11 mouse cellular contexts compared by ENCODE assay signal in the genomic region with DNA sequence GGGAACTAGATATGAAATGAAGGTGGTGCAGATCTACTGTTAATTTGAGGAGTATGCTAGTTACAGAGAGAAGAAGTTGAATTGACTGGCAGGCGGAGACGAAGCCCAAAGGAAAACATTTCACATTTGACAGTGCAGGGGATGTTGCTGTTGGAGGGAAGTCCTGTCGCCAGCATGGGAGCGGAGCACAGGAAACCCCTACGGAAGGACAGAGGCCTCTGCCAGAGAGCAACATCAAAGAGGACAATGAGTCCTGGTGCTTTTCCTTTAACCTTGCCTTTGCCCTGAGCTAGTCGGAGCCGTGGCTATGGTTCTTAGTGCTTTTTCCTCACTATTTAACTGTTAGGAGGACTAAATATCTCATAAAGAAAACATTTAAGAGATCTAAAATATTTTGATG. TPM values are rescaled to one million over a fixed set of nuclear protein-coding genes. Genes with fewer than 3 reads are reported as not detected.
DNase-seq lines count a peak whose midpoint lies in the region; TF ChIP-seq lines count a peak whose summit lies in the region.
"Had no signal": no experiment of that assay in that cellular context is flagged by ENCODE, and none has a peak within 500 bp of the region (broad histone marks: within the 10 kb centered on the region; RNA-seq: fewer than 3 reads in every experiment).

No protein-coding gene starts in this region.

- H3K36me3 ChIP-seq in heart, embryonic 10.5 days, result peaks cover 3% of the 10 kb centered on the region; the same call in 1 of the 2 replicates
- H3K36me3 ChIP-seq in kidney, adult 2 months (ENCODE audit: control insufficient read depth, insufficient read depth, low read length), result no peaks in the 10 kb centered on the region

- no peak for TF ChIP-seq CTCF in kidney, adult 2 months (conservative IDR thresholded peaks at IDR 0.05; ENCODE audit: insufficient read depth, insufficient read length, low read depth, low read length)
- TF ChIP-seq CTCF in lung, adult 2 months (IDR thresholded peaks at IDR 0.05; ENCODE audit: insufficient read depth, low read length), result no peak

- WGBS in heart, embryonic 10.5 days, result 44% methylated on average over 7 of the region's 7 CpGs
- 61% methylated on average over 7 of the region's 7 CpGs for WGBS in kidney, adult 2 months
- WGBS in lung, adult 2 months, result 42% methylated on average over 7 of the region's 7 CpGs

- H3K4me1 ChIP-seq in heart, embryonic 10.5 days, result no peaks in the 10 kb centered on the region; the same call in 1 of the 2 replicates
- H3K4me1 ChIP-seq in kidney, adult 2 months (ENCODE audit: control insufficient read depth, insufficient read depth, low read length), result no peaks in the 10 kb centered on the region
- H3K4me1 ChIP-seq in lung, adult 2 months (ENCODE audit: control insufficient read depth, insufficient read depth, low read length), result no peaks in the 10 kb centered on the region
- H3K4me1 ChIP-seq: limb, embryonic 13.5 days had no signal

- DNase-seq in heart, adult 18-20 months, result peak; percentile 5 to 37
- DNase-seq in heart, embryonic 10.5 days (ENCODE audit: low spot score), result no peak
- DNase-seq in adrenal gland, adult 8-10 months, result peak; percentile 12
- DNase-seq in kidney, adult 2 months, result peak; percentile 78
- DNase-seq in lung, adult 2 months, result peak; percentile 6
- no peak for DNase-seq in B cell, adult 2 months
- no peak for DNase-seq in frontal cortex, adult 2 months (ENCODE audit: extremely low spot score in 1 of 2, low spot score in 1 of 2)
- DNase-seq in spleen, postnatal 36 days (ENCODE audit: low spot score in 2 of 2), result no peak

- no peak overlapping the region for H3K27ac ChIP-seq in heart, embryonic 10.5 days
- peak overlapping the region; percentile 70; the same call in 1 of the 2 replicates for H3K27ac ChIP-seq in kidney, adult 2 months (ENCODE audit: insufficient read depth, low read depth, low read length)
- H3K27ac ChIP-seq: limb, embryonic 13.5 days had no signal

- H3K9me3 ChIP-seq in heart, embryonic 10.5 days, result no peaks in the 10 kb centered on the region
- H3K9me3 ChIP-seq: limb, embryonic 13.5 days had no signal

- H3K27me3 ChIP-seq in heart, embryonic 10.5 days (ENCODE audit: insufficient read depth, poor library complexity, severe bottlenecking), result no peaks in the 10 kb centered on the region
- no peaks in the 10 kb centered on the region for H3K27me3 ChIP-seq in kidney, adult 2 months (replicated peaks; ENCODE audit: control insufficient read depth, insufficient read depth, low read length)
- H3K27me3 ChIP-seq: limb, embryonic 13.5 days had no signal

- H3K4me3 ChIP-seq in heart, embryonic 10.5 days, result no peak overlapping the region
- H3K4me3 ChIP-seq in kidney, adult 2 months (ENCODE audit: insufficient read depth, low read depth, low read length), result no peak overlapping the region
- H3K4me3 ChIP-seq in lung, adult 2 months (replicated peaks; ENCODE audit: extremely low read depth, low read depth, low read length), result no peak overlapping the region
- H3K4me3 ChIP-seq: erythroblast, embryonic 14.5 days; limb, embryonic 13.5 days had no signal

- TF ChIP-seq POLR2A in kidney, adult 2 months (IDR thresholded peaks at IDR 0.05; ENCODE audit: low read depth, low read length), result no peak
- no peak for TF ChIP-seq POLR2A in lung, adult 2 months (IDR thresholded peaks at IDR 0.05; ENCODE audit: borderline replicate concordance, extremely low read depth, low read depth, low read length)

RNA-seq across cellular contexts. Expression of a gene that starts 50.7 kb away (rescaled TPM):
- 10 to 100 TPM; 10.4 to 11.2 TPM for total RNA-seq in heart, adult 18-20 months (2021)
- 8.0 and 11.6 TPM in 2 replicates for polyA plus RNA-seq in heart, embryonic 10.5 days (2016; fragmentation: Nextera tagmentation; extraction: Ambion mirVana)
- 10 to 100 TPM in 3 of 4 experiments, 1 to 10 TPM in 1; 5.7 to 19.4 (median 15.1) TPM for total RNA-seq in adrenal gland, adult 8-10 months (2022)
- polyA plus RNA-seq in kidney, adult 2 months (2012; rRNA removed), result 0.23 and 0.34 TPM in 2 replicates
- polyA plus RNA-seq in lung, adult 2 months (2012; rRNA removed), result 0.27 and 0.39 TPM in 2 replicates
- 5.9 and 7.4 TPM in 2 replicates for polyA plus RNA-seq in frontal cortex, adult 2 months (2012; rRNA removed)
- total RNA-seq: MEL had no signal
- polyA plus RNA-seq: erythroblast, embryonic 14.5 days had no signal

Comparison
In these comparisons a context has a peak if more than half of its experiments do, and no peak if none do; other contexts are left out.
1. DNase-seq: peak in heart, adult 18-20 months (2 of 2), adrenal gland, adult 8-10 months (single experiment), kidney, adult 2 months (single experiment) and lung, adult 2 months (single experiment); none in heart, embryonic 10.5 days (single experiment), B cell, adult 2 months (0 of 2), frontal cortex, adult 2 months (0 of 2) and spleen, postnatal 36 days (0 of 2).